Mouse (Mus musculus): ENCODE measurements around the gene Rinl. TPM values are rescaled to one million over a fixed set of nuclear protein-coding genes. Genes with fewer than 3 reads are reported as not detected.

Gene Rinl
- polyA plus RNA-seq, 1 experiment from 2014 or later, result 12.0 TPM

- no peaks in the 10 kb centered on the region for H3K27me3 ChIP-seq
- no peaks in the 10 kb centered on the region for H3K36me3 ChIP-seq
- H3K9ac ChIP-seq, result no peak overlapping the region
- DNase-seq, result no peak
- H3K4me2 ChIP-seq, result no peak overlapping the region
- no peaks in the 10 kb centered on the region for H3K9me3 ChIP-seq (replicated peaks)
- no peak overlapping the region for H3K27ac ChIP-seq
- peaks cover 4% of the 10 kb centered on the region; the same call in 1 of the 2 replicates for H3K4me1 ChIP-seq (replicated peaks)
- WGBS (ENCODE audit: insufficient replicate concordance), result 65% methylated on average over 9 of the region's 9 CpGs
- H3K4me3 ChIP-seq (replicated peaks), result no peak overlapping the region
- no peak for ATAC-seq (ENCODE audit: low read depth)
Observed at GRCm38 (mm10) chr7:28838331-28838730, 49.6 kb downstream of the Rinl start.

- Histone ChIP-seq H3K27ac (no peak overlapping the region), H3K36me3 (no peaks in the 10 kb centered on the region), H3K4me2 (no peak overlapping the region), H3K9me3 (replicated peaks) (no peaks in the 10 kb centered on the region), H3K27me3 (no peaks in the 10 kb centered on the region), H3K9ac (no peak overlapping the region), H3K4me1 (replicated peaks) (no peaks in the 10 kb centered on the region), H3K4me3 (replicated peaks) (no peak overlapping the region)
- WGBS (ENCODE audit: insufficient replicate concordance), result 60% methylated on average over 1 of the region's 1 CpGs
- DNase-seq (no peak), ATAC-seq (ENCODE audit: low read depth) (no peak)
Observed at GRCm38 (mm10) chr7:28847273-28847672, 58.5 kb downstream of the Rinl start.

Other genes starting within 250 kb of the Rinl start
- not detected in 2 replicates for gene Sycn, start 248.1 kb upstream of the Rinl start, polyA plus RNA-seq (2015; fragmentation: Nextera tagmentation; extraction: Ambion mirVana)
- gene Nccrp1, start 241.7 kb upstream of the Rinl start, polyA plus RNA-seq (2015; fragmentation: Nextera tagmentation; extraction: Ambion mirVana), result not detected in 2 replicates
- 4.1 and 5.8 TPM in 2 replicates for gene Samd4b, start 190.8 kb upstream of the Rinl start, polyA plus RNA-seq (2015; fragmentation: Nextera tagmentation; extraction: Ambion mirVana)
- gene Pak4, start 190.8 kb upstream of the Rinl start, polyA plus RNA-seq (2015; fragmentation: Nextera tagmentation; extraction: Ambion mirVana), result 16.2 and 18.5 TPM in 2 replicates
- gene Acp7, start 157.6 kb upstream of the Rinl start, polyA plus RNA-seq (2015; fragmentation: Nextera tagmentation; extraction: Ambion mirVana), result not detected in 2 replicates
- 0.29 and 0.32 TPM in 2 replicates for gene Fbxo27, start 96.1 kb upstream of the Rinl start, polyA plus RNA-seq (2015; fragmentation: Nextera tagmentation; extraction: Ambion mirVana)
- 1.4 and 1.8 TPM in 2 replicates for gene Fbxo17, start 72.2 kb upstream of the Rinl start, polyA plus RNA-seq (2015; fragmentation: Nextera tagmentation; extraction: Ambion mirVana)
- gene Mrps12, start 47.1 kb upstream of the Rinl start, polyA plus RNA-seq (2015; fragmentation: Nextera tagmentation; extraction: Ambion mirVana), result 106 and 112 TPM in 2 replicates
- 16.3 and 17.0 TPM in 2 replicates for gene Sars2, start 47.0 kb upstream of the Rinl start, polyA plus RNA-seq (2015; fragmentation: Nextera tagmentation; extraction: Ambion mirVana)
- not detected in 2 replicates for gene Ccer2, start 32.8 kb upstream of the Rinl start, polyA plus RNA-seq (2015; fragmentation: Nextera tagmentation; extraction: Ambion mirVana)
- 25.1 and 28.4 TPM in 2 replicates for gene Sirt2, start 22.2 kb upstream of the Rinl start, polyA plus RNA-seq (2015; fragmentation: Nextera tagmentation; extraction: Ambion mirVana)
- 37.0 and 37.1 TPM in 2 replicates for gene Nfkbib, start 21.5 kb upstream of the Rinl start, polyA plus RNA-seq (2015; fragmentation: Nextera tagmentation; extraction: Ambion mirVana)
- gene Hnrnpl, start 19.6 kb downstream of the Rinl start, polyA plus RNA-seq (2015; fragmentation: Nextera tagmentation; extraction: Ambion mirVana), result 130 and 154 TPM in 2 replicates
- 74.5 and 77.7 TPM in 2 replicates for gene Ech1, start 36.2 kb downstream of the Rinl start, polyA plus RNA-seq (2015; fragmentation: Nextera tagmentation; extraction: Ambion mirVana)
- 1.6 and 3.1 TPM in 2 replicates for gene Lgals4, start 44.9 kb downstream of the Rinl start, polyA plus RNA-seq (2015; fragmentation: Nextera tagmentation; extraction: Ambion mirVana)
- 0.44 TPM in 1 of 2 replicates, not detected in the other for gene Lgals7, start 74.9 kb downstream of the Rinl start, polyA plus RNA-seq (2015; fragmentation: Nextera tagmentation; extraction: Ambion mirVana)
- 0.09 and 0.13 TPM in 2 replicates for gene Capn12, start 92.5 kb downstream of the Rinl start, polyA plus RNA-seq (2015; fragmentation: Nextera tagmentation; extraction: Ambion mirVana)
- 116 and 131 TPM in 2 replicates for gene Actn4, start 173.4 kb downstream of the Rinl start, polyA plus RNA-seq (2015; fragmentation: Nextera tagmentation; extraction: Ambion mirVana)
- 294 and 308 TPM in 2 replicates for gene Eif3k, start 192.9 kb downstream of the Rinl start, polyA plus RNA-seq (2015; fragmentation: Nextera tagmentation; extraction: Ambion mirVana)
- 27.4 and 29.1 TPM in 2 replicates for gene Map4k1, start 193.1 kb downstream of the Rinl start, polyA plus RNA-seq (2015; fragmentation: Nextera tagmentation; extraction: Ambion mirVana)